Mouse (Mus musculus) neural tube, embryonic 14.5 days (tissue): ENCODE data around the gene Hoxc11. TPM values are rescaled to one million over a fixed set of nuclear protein-coding genes. Genes with fewer than 3 reads are reported as not detected.

Source experiments
- ATAC-seq: fragments of 200-750 bp; cut with Nextera tagmentation; 2 replicates; pipeline ENCODE4 v1.8.0; 2017; ENCODE audit warnings: low read depth, mild to moderate bottlenecking, moderate TSS enrichment, moderate library complexity
- H3K27ac ChIP-seq: fragments of 300-500 bp; sonication (generic); 2 replicates; pipeline ENCODE4 v1.5.1; 2014; ENCODE audit warnings: low read depth, mild to moderate bottlenecking, control low read depth, low read length, moderate library complexity, mixed read lengths
- H3K27me3 ChIP-seq: fragments of 300-500 bp; sonication (generic); 2 replicates; pipeline ENCODE4 v1.6.1; 2014; ENCODE audit warnings: low read length; ENCODE audit not compliant: control insufficient read depth, insufficient read depth
- H3K36me3 ChIP-seq: fragments of 300-500 bp; sonication (generic); 2 replicates; pipeline ENCODE4 v1.6.1; 2014; ENCODE audit warnings: low read length, mixed read lengths; ENCODE audit not compliant: control insufficient read depth, insufficient read depth
- H3K4me1 ChIP-seq: fragments of 300-500 bp; sonication (generic); 2 replicates; pipeline ENCODE4 v1.6.1; 2014; ENCODE audit warnings: low read length; ENCODE audit not compliant: control insufficient read depth, insufficient read depth
- H3K4me2 ChIP-seq: fragments of 300-500 bp; sonication (generic); 2 replicates; pipeline ENCODE4 v1.6.1; 2014; ENCODE audit warnings: mild to moderate bottlenecking, low read depth, low read length, control low read depth
- H3K4me3 ChIP-seq: fragments of 300-500 bp; sonication (generic); 2 replicates; pipeline ENCODE4 v1.5.1; 2014; ENCODE audit warnings: low read depth, low read length, control low read depth, mixed read lengths
- H3K9ac ChIP-seq: fragments of 300-500 bp; sonication (generic); replicated peaks from 2 replicates; pipeline ENCODE4 v1.6.1; 2014; ENCODE audit warnings: low read depth, mild to moderate bottlenecking, control low read depth, low read length, mixed read lengths
- H3K9me3 ChIP-seq: fragments of 300-500 bp; sonication (generic); 2 replicates; pipeline ENCODE4 v1.6.1; 2016; ENCODE audit warnings: low read length; ENCODE audit not compliant: control insufficient read depth
- WGBS: fragments of 180-500 bp; shearing (Covaris S2); extraction: QIAGEN DNeasy Blood & Tissue Kit; methylation state at CpG from one replicate; pipeline ENCODE4 v1.1.7; 2014; 5-methylcytosine and 5-hydroxymethylcytosine counted together
- polyA plus RNA-seq: library from polyadenylated mRNA; unstranded; fragments of >200 nt; fragmentation: Nextera tagmentation; extraction: Ambion mirVana; gene quantifications from 2 replicates; pipeline ENCODE4 v1.2.1, GENCODE M21; 2014

Gene Hoxc11
- polyA plus RNA-seq, 1 experiment from 2014 or later, result not detected

DNA sequence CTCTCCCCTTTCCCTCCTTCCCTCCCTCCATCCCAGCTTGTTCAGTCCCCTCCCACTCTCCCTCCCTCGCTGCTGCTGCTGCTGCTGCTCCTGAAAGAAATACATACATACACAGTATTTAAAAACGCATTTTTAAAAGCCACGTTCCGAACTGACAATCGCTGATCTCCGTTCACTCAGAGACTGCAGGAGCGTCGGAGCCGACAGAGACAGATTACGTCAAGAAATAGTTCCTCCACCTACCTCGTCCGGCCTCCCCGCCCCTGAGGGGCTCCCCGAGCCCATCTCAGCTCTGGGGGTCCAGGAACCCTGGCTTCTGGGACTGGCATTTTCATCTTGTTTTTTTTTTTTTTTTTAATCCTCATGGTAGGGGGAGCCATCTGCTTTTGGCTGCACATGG, 26.7 kb downstream of the Hoxc11 start:
- under 1% methylated on average over 14 of the region's 14 CpGs for WGBS
- peak overlapping the region; percentile 99 for H3K27ac ChIP-seq

DNA sequence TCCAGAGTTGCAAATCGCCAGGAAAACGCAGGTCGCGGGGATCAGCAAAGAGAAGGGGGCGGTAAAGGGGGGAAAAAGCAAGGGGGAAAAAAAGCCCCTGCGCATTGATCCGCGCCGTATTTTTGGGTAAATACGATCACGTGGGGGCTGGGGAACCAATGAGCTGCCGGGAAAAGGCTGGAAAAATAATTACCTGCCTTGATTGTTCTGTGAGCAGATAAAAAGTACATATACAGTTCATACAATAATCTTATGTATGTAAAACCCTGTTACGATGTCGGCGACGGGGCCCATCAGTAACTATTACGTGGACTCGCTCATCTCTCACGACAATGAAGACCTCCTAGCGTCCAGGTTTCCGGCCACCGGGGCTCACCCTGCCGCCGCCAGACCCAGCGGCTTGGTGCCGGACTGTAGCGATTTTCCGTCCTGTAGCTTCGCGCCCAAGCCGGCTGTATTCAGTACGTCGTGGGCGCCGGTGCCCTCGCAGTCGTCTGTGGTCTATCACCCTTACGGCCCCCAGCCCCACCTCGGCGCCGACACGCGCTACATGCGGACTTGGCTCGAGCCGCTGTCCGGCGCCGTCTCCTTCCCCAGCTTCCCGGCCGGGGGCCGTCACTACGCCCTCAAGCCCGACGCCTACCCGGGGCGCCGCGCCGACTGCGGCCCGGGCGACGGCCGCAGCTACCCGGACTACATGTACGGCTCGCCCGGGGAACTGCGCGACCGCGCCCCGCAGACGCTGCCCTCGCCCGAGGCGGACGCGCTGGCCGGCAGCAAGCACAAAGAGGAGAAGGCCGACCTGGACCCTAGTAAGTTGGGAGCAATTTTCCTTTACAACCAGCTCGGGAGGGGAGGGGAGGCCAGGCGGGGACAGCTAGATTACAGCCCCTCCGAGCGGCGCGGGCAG, 27.4 kb downstream of the Hoxc11 start:
- WGBS, result under 1% methylated on average over 83 of the region's 88 CpGs
- peak overlapping the region; percentile 87 for H3K4me3 ChIP-seq
- H3K27ac ChIP-seq, result peak overlapping the region; percentile 99
- peaks cover 23% of the 10 kb centered on the region; the same call in 1 of the 2 replicates for H3K4me1 ChIP-seq
- ATAC-seq, result peak; percentile 4
- peak overlapping the region; percentile 100 for H3K9ac ChIP-seq
- peak overlapping the region; percentile 94 for H3K4me2 ChIP-seq
- H3K36me3 ChIP-seq, result no peaks in the 10 kb centered on the region
- no peaks in the 10 kb centered on the region for H3K27me3 ChIP-seq
- no peaks in the 10 kb centered on the region for H3K9me3 ChIP-seq

More for the DNA sequence above, 26.7 kb downstream of the Hoxc11 start:
- Histone ChIP-seq H3K9me3 (no peaks in the 10 kb centered on the region), H3K4me2 (peak overlapping the region; percentile 94), H3K4me1 (peaks cover 17% of the 10 kb centered on the region; the same call in 1 of the 2 replicates), H3K4me3 (peak overlapping the region; percentile 87), H3K27me3 (no peaks in the 10 kb centered on the region), H3K9ac (peak overlapping the region; percentile 100), H3K36me3 (no peaks in the 10 kb centered on the region)
- ATAC-seq, result peak; percentile 9; the same call in 1 of the 2 replicates

DNA sequence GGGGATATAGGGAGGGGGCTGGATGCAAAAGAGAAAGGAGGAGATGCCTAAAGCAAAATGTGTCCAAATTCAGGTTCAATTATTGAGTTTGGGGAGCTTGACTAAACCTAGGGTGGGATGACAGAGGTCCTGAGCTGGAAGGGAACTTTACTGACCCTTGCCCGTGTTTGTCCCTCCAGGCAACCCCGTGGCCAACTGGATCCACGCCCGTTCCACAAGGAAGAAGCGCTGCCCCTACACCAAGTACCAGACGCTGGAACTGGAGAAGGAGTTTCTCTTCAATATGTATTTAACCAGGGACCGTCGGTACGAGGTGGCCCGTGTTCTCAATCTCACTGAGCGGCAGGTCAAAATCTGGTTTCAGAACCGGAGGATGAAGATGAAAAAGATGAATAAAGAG, 29.5 kb downstream of the Hoxc11 start:
- H3K4me2 ChIP-seq, result peak overlapping the region; percentile 94
- H3K27me3 ChIP-seq, result no peaks in the 10 kb centered on the region
- peak overlapping the region; percentile 87 for H3K4me3 ChIP-seq
- H3K4me1 ChIP-seq, result peaks cover 38% of the 10 kb centered on the region
- H3K27ac ChIP-seq, result peak overlapping the region; percentile 99
- no peaks in the 10 kb centered on the region for H3K9me3 ChIP-seq
- peak overlapping the region; percentile 100 for H3K9ac ChIP-seq
- no peaks in the 10 kb centered on the region for H3K36me3 ChIP-seq
- 2% methylated on average over 12 of the region's 12 CpGs for WGBS
- no peak for ATAC-seq

DNA sequence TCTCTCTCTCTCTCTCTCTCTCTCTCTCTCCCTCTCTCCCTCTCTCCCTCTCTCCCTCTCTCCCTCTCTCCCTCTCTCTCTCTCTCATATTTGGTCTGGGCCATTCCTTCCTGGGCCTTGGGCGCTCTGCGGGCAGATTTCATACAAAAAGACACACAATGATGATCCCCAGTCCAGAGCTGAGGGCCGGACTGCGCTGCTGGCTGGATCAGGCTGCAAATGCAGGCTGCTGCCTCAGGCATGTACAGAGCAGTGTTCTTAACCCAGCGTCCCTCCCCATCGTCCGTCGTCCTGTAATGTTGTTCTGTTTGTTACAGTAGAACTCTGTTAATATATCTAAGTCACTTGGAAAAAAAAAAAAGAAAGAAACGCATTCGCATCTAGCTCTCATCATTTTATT, 30.3 kb downstream of the Hoxc11 start:
- Histone ChIP-seq H3K4me2 (peak overlapping the region; percentile 94), H3K9ac (peak overlapping the region; percentile 100), H3K27me3 (no peaks in the 10 kb centered on the region)

DNA sequence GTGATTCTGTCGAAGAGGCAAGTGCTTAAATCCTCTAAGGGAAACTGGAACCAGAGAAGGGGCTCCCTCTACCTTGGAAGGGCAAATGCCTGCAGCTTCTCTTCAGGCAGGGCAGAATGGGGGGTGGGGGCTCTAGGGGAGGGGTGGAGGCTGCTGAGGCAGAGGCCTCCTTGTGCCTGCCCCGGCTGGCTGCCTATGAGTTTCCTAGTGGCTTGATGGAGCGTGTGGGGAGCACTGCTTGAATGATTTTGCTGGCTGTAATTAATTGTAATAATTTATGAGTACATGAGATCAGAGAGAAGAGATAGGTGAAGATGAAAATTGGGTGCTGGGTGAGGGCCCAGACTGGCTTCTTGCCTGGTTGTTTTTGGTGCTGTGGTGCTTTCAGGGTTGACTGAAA, 30.7 kb downstream of the Hoxc11 start:
- Histone ChIP-seq H3K4me1 (peaks cover 49% of the 10 kb centered on the region), H3K4me3 (peak overlapping the region; percentile 87), H3K27me3 (no peaks in the 10 kb centered on the region), H3K4me2 (peak overlapping the region; percentile 94), H3K27ac (peak overlapping the region; percentile 99), H3K9me3 (no peaks in the 10 kb centered on the region), H3K36me3 (no peaks in the 10 kb centered on the region), H3K9ac (peak overlapping the region; percentile 100)
- no peak for ATAC-seq
- 6% methylated on average over 3 of the region's 3 CpGs for WGBS

More for the DNA sequence above, 30.3 kb downstream of the Hoxc11 start:
- Histone ChIP-seq H3K4me3 (peak overlapping the region; percentile 87), H3K4me1 (peaks cover 45% of the 10 kb centered on the region), H3K27ac (peak overlapping the region; percentile 99), H3K36me3 (no peaks in the 10 kb centered on the region), H3K9me3 (no peaks in the 10 kb centered on the region)
- 4% methylated on average over 10 of the region's 10 CpGs for WGBS
- no peak for ATAC-seq

DNA sequence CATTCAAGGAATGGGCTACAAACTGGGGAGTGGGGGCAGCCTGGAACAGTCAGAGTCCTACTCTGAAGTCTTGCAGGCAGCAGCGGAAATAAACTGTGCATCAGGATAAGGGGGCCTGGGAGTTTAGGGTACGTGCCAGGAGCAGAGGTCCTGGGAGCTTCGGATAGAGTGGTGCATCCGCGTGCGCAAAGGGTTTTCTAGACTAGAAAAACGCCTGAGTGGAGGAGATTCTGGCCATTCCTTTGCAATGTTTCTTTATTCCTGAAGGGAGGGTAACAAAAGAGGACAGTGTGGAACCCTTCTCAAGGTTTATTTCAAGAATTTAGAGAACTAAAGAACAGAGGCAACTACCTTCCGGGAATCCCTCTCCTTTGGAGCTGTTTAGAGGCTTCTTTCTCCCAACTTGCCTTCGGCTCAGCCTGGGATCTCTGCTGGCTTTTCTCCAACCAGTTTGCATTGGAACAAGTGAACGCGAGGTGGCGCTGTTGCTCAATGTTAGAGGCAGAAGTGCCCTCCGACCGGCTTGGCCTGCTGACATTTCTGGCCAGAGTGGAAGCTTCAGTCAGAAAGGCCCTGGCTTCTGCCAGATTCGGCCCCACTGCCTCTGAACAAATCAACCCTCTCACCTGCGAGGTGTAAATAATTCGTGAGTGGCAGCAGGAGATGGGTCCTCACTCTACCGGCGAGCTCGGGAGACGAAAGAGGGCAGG, 33.1 kb downstream of the Hoxc11 start:
- H3K4me1 ChIP-seq, result peaks cover 63% of the 10 kb centered on the region
- peak overlapping the region; percentile 52 for H3K9ac ChIP-seq
- ATAC-seq, result peak; percentile 16; the same call in 1 of the 2 replicates
- H3K4me3 ChIP-seq, result peak overlapping the region; percentile 14
- H3K36me3 ChIP-seq, result no peaks in the 10 kb centered on the region
- peak overlapping the region; percentile 94 for H3K4me2 ChIP-seq
- no peaks in the 10 kb centered on the region for H3K27me3 ChIP-seq
- no peaks in the 10 kb centered on the region for H3K9me3 ChIP-seq
- 2% methylated on average over 21 of the region's 21 CpGs for WGBS
- H3K27ac ChIP-seq, result peak overlapping the region; percentile 75

DNA sequence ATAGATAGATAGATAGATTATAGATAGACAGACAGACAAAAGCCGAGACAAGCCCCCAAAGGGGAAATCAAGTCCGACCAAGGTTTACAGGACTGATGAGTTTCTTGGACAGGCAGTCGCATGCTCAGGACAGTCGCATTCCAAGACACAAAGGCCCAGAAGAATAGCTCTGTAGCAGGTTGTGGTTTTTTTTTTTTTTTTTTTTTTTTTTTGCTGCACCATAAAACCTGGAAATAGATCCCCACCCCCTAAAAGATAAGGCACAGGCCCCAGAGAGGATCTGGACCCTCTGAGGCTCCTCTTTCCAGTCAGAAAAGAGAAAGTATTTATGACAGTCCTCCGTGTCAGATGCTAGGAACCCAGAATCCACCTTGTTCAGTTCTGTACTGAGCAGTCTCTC, 33.9 kb downstream of the Hoxc11 start:
- Histone ChIP-seq H3K9ac (peak overlapping the region; percentile 26; the same call in 1 of the 2 replicates), H3K27ac (peak overlapping the region; percentile 75; the same call in 1 of the 2 replicates), H3K9me3 (no peaks in the 10 kb centered on the region), H3K36me3 (no peaks in the 10 kb centered on the region), H3K4me1 (peaks cover 68% of the 10 kb centered on the region), H3K4me2 (peak overlapping the region; percentile 94), H3K4me3 (no peak overlapping the region), H3K27me3 (no peaks in the 10 kb centered on the region)
- WGBS, result 17% methylated on average over 5 of the region's 5 CpGs
- no peak for ATAC-seq

DNA sequence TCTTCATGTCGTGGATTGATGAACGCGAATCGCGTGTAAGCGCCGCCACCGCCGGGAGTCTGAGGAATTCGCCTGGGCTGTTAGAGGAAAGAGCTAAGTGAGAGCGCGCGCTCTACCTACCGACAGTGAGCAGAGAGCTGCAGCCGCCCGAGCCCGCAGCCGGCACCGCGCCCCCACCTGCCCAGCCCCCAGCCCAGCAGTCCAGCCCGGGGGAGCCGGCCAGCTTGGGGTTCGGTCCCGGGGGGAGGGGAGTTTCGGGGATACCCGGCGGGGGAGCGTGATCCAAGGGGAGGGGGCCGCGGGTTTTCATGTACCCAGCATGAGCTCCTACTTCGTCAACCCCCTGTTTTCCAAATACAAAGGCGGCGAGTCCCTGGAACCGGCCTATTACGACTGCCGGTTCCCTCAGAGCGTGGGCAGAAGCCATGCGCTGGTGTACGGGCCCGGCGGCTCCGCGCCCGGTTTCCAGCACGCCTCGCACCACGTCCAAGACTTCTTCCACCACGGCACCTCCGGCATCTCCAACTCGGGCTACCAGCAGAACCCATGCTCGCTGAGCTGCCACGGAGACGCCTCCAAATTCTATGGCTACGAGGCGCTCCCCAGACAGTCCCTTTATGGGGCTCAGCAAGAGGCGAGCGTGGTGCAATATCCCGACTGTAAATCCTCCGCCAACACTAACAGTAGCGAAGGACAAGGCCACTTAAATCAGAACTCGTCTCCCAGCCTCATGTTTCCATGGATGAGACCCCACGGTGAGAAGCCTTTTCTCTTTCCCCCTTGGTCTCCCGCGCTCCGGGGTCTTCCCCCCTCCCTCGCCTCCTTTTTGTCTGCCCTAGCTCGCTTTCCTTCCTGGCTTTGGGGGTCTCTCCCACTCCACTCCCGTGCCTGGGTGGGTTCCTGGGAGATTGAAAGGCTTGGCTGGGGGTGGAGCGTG, 36.5 kb downstream of the Hoxc11 start, which contains the start of gene Hoxc8:
Hoxc8 (plus strand) TSS at position 147 of the 937 bp plus-strand sequence.
- ATAC-seq, result peak; percentile 60
- Histone ChIP-seq H3K9ac (peak within 1 kb of the TSS; percentile 90), H3K4me2 (peak within 1 kb of the TSS; percentile 92), H3K4me3 (peak within 1 kb of the TSS; percentile 57), H3K4me1 (peaks cover 71% of the 10 kb centered on the region), H3K9me3 (no peaks in the 10 kb centered on the region), H3K36me3 (no peaks in the 10 kb centered on the region), H3K27ac (peak within 1 kb of the TSS; percentile 95), H3K27me3 (no peaks in the 10 kb centered on the region)
- WGBS, result under 1% methylated on average over 68 of the region's 69 CpGs
